In genomic region chr2:73059550-73060258, GRCm38 (mm10) we compare ENCODE assay signal across 9 mouse cellular contexts.
DNase-seq lines count a peak whose midpoint lies in the region; ATAC-seq lines count a peak whose summit lies in the region.
"Had no signal": no experiment of that assay in that cellular context is flagged by ENCODE, and none has a peak within 500 bp of the region (broad histone marks: within the 10 kb centered on the region; RNA-seq: fewer than 3 reads in every experiment).

No protein-coding gene starts in this region.

- no peaks in the 10 kb centered on the region for H3K36me3 ChIP-seq in hindbrain, embryonic 11.5 days (ENCODE audit: control insufficient read depth, insufficient read depth, low read length)
- H3K36me3 ChIP-seq in hindbrain, embryonic 10.5 days, result no peaks in the 10 kb centered on the region
- no peaks in the 10 kb centered on the region for H3K36me3 ChIP-seq in liver, embryonic 15.5 days (replicated peaks)
- H3K36me3 ChIP-seq: limb, embryonic 12.5 days had no signal

- 40% methylated on average over 12 of the region's 12 CpGs for WGBS in hindbrain, embryonic 11.5 days
- WGBS in hindbrain, embryonic 10.5 days, result 39% methylated on average over 12 of the region's 12 CpGs
- WGBS in liver, embryonic 15.5 days (ENCODE audit: insufficient replicate concordance), result 30% methylated on average over 12 of the region's 12 CpGs

- H3K4me3 ChIP-seq in hindbrain, embryonic 11.5 days (ENCODE audit: low read depth, low read length), result no peak overlapping the region
- H3K4me3 ChIP-seq in hindbrain, embryonic 10.5 days, result no peak overlapping the region
- H3K4me3 ChIP-seq in liver, embryonic 15.5 days (replicated peaks), result no peak overlapping the region
- H3K4me3 ChIP-seq: limb, embryonic 12.5 days had no signal

- H3K4me1 ChIP-seq in hindbrain, embryonic 11.5 days (replicated peaks; ENCODE audit: control insufficient read depth, insufficient read depth, low read length), result no peaks in the 10 kb centered on the region
- H3K4me1 ChIP-seq in hindbrain, embryonic 10.5 days (replicated peaks), result 0 out of 2 replicates have a peak, but pooled peaks cover 3% of the 10 kb centered on the region
- peaks cover 45% of the 10 kb centered on the region for H3K4me1 ChIP-seq in liver, embryonic 15.5 days (replicated peaks)

- no peak overlapping the region for H3K4me2 ChIP-seq in hindbrain, embryonic 11.5 days (replicated peaks; ENCODE audit: low read depth, low read length)
- H3K4me2 ChIP-seq in liver, embryonic 15.5 days, result peak overlapping the region; percentile 23; the same call in 1 of the 2 replicates
- H3K4me2 ChIP-seq: limb, embryonic 12.5 days had no signal

- ATAC-seq in hindbrain, embryonic 11.5 days (ENCODE audit: low FRiP score), result no peak
- ATAC-seq in liver, embryonic 15.5 days (ENCODE audit: insufficient read depth), result no peak

- peak; percentile 24 for DNase-seq in hindbrain, embryonic 11.5 days (ENCODE audit: low spot score)
- DNase-seq in hindbrain, embryonic 10.5 days (ENCODE audit: low spot score), result no peak
- DNase-seq in A20 (ENCODE audit: low read depth, low spot score), result peak; percentile 70
- DNase-seq in adrenal gland, postnatal 10 days, result peak; percentile 53
- DNase-seq in gastrocnemius, postnatal 14 days, result peak; percentile 27
- DNase-seq in thymus, postnatal 36 days, result peak; percentile 57 to 67
- no peak for DNase-seq in layer of hippocampus, postnatal 36 days

- H3K27ac ChIP-seq in hindbrain, embryonic 11.5 days (ENCODE audit: low read depth, low read length), result no peak overlapping the region
- H3K27ac ChIP-seq in hindbrain, embryonic 10.5 days, result no peak overlapping the region
- H3K27ac ChIP-seq in liver, embryonic 15.5 days (replicated peaks), result peak overlapping the region; percentile 45; the same call in 1 of the 2 replicates
- H3K27ac ChIP-seq: limb, embryonic 12.5 days had no signal

- no peak overlapping the region for H3K9ac ChIP-seq in hindbrain, embryonic 11.5 days (ENCODE audit: low read depth, low read length)
- no peak overlapping the region for H3K9ac ChIP-seq in liver, embryonic 15.5 days
- H3K9ac ChIP-seq: limb, embryonic 12.5 days had no signal

- no peaks in the 10 kb centered on the region for H3K27me3 ChIP-seq in hindbrain, embryonic 11.5 days (ENCODE audit: control insufficient read depth, insufficient read depth, low read length)
- H3K27me3 ChIP-seq in hindbrain, embryonic 10.5 days (ENCODE audit: insufficient read depth, poor library complexity, severe bottlenecking), result no peaks in the 10 kb centered on the region
- peaks cover 8% of the 10 kb centered on the region for H3K27me3 ChIP-seq in liver, embryonic 15.5 days
- H3K27me3 ChIP-seq: limb, embryonic 12.5 days had no signal

- intact Hi-C loops in gastrocnemius, postnatal 14 days (cut with DNase I; ENCODE audit: low total_unique reads), result loop anchor here (5.0 kb wide), 2 partner anchors 77 to 327 kb away; partner anchors contain the start of gene Sp3

- H3K9me3 ChIP-seq in hindbrain, embryonic 11.5 days (ENCODE audit: control insufficient read depth, low read length), result no peaks in the 10 kb centered on the region
- H3K9me3 ChIP-seq in hindbrain, embryonic 10.5 days, result 0 out of 2 replicates have a peak, but pooled peaks cover 2% of the 10 kb centered on the region
- no peaks in the 10 kb centered on the region for H3K9me3 ChIP-seq in liver, embryonic 15.5 days (replicated peaks)

Comparison
In these comparisons a context has a peak if more than half of its experiments do, and no peak if none do; other contexts are left out.
1. DNase-seq: peak in hindbrain, embryonic 11.5 days (single experiment), A20 (single experiment), adrenal gland, postnatal 10 days (single experiment), gastrocnemius, postnatal 14 days (single experiment) and thymus, postnatal 36 days (2 of 2); none in hindbrain, embryonic 10.5 days (single experiment) and layer of hippocampus, postnatal 36 days (0 of 2).